Mouse (Mus musculus): ENCODE measurements around the gene Cdk5rap3. TPM values are rescaled to one million over a fixed set of nuclear protein-coding genes. Genes with fewer than 3 reads are reported as not detected.

Cdk5rap3 gene
- polyA plus RNA-seq, 1 experiment from 2014 or later: 90.1 TPM

DNA sequence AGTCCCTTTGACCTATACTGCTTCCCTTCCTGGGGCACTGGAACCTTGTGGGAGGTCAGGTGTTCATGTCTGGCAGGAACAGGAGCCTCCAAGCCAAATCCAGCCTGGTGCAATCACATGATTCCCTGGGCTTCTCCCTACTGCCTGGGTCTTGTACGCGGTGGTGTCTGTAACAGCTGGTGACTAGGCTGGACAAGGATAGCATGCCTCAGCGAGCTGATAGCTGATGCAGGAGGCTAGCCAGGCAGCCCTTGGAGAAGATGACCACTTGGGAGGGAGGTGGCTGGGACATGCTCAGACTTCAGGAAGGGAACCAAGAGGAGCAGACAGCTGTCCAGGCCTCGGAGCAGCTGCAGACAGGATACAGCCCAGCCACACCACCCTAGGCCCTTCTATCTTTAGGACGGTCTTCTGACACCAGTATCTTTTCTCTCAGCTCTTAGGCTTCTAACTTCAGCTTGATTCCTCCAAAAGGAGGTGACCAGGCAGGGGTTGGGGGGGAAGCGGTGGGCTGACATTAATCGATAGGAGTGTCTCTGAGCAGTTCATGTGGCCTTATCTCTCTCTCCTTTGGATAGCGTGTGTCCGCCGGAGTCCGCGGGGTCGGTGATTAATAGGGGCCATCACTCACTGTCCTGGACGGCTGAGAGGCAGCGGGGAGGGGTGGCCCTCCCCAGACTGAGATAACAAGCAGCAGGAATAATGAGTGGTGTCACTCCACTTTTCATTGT is 9.7 kb downstream of the Cdk5rap3 start:
- 71% methylated on average over 15 of the region's 15 CpGs for WGBS
- Histone ChIP-seq H3K27ac (replicated peaks) (peak overlapping the region; percentile 78), H3K36me3 (replicated peaks) (peaks cover 61% of the 10 kb centered on the region), H3K9me3 (no peaks in the 10 kb centered on the region), H3K27me3 (replicated peaks; ENCODE audit: low read depth, poor library complexity, severe bottlenecking) (no peaks in the 10 kb centered on the region), H3K4me1 (peaks cover 85% of the 10 kb centered on the region), H3K4me3 (no peak overlapping the region)
- DNase-seq (ENCODE audit: low spot score): no peak

DNA sequence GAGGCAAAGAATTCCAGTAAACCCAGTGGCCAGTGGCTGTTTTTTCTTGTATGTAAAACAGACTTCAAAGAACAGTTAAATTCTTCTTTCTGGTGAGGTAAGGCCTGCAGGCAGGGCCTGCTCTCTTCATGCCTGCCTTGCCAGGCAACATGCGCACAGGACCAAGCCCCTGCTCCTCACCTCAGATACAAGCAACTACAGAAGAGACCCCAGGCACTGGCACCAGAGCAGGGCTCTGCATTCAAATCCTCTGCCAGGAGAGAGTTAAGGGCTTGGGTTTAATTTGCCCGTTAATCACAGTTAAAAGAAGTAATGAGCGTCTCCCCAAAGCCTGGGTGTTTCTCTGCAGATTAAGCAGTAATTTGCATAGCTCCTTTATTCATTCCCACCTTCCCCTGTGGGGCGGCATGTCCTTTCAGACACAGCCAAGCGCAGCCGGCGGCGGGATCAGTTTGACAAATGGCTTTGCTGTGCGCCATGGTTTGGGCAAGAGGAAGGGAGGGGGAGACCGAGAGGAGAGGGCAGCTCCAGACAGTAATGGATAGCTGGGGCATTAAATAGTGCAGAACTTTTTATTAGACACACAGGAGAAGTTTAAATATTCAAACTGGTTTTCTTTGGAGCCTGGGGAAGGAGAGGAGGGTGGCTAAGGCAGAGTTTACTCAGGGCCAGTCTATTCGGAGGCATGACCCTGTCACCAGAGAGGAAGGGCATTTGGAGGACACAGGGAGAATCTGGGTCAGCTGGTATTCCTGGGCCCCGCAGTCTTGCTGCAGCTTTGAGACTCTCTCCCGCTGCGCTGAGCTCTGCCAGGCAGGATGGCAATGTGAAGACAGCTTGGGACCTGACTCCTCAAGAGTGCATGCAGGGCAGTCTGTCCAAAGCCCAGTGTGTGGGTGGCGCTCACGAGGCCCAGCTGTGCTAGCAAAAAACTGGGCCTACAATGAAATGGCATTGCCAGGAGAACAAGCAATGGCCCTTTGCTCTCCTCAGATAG is 13.4 kb downstream of the Cdk5rap3 start:
- Histone ChIP-seq H3K27me3 (replicated peaks; ENCODE audit: low read depth, poor library complexity, severe bottlenecking) (no peaks in the 10 kb centered on the region), H3K4me1 (peaks cover 91% of the 10 kb centered on the region), H3K9me3 (no peaks in the 10 kb centered on the region), H3K36me3 (replicated peaks) (peaks cover 25% of the 10 kb centered on the region), H3K4me3 (peak overlapping the region; percentile 21), H3K27ac (replicated peaks) (peak overlapping the region; percentile 81)
- WGBS: 17% methylated on average over 16 of the region's 16 CpGs
- DNase-seq (ENCODE audit: low spot score): peak; percentile 52

DNA sequence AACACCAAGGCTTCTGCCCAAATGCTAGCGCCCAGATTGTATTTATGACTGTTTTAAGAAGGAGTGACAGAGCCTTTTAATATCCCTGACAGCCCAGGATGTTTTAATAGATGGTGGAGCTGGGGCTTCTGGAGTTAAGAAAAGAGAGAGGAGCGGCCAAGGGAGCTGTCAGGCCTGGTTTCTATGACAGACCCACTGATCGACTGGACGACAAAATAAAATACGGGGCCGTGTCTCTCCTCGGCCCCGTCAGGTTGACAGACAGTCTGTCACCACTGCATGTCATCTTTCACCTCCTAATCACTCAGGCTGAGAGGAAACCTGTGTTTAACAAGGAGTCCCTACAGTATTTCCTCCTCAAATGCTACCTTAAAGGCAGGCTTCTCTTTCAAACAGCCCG is 15.0 kb downstream of the Cdk5rap3 start:
- H3K36me3 ChIP-seq (replicated peaks): peaks cover 9% of the 10 kb centered on the region
- H3K27me3 ChIP-seq (replicated peaks; ENCODE audit: low read depth, poor library complexity, severe bottlenecking): no peaks in the 10 kb centered on the region
- WGBS: 72% methylated on average over 9 of the region's 9 CpGs
- peaks cover 91% of the 10 kb centered on the region for H3K4me1 ChIP-seq
- H3K4me3 ChIP-seq: peak overlapping the region; percentile 13; the same call in 1 of the 2 replicates
- peak overlapping the region; percentile 87 for H3K27ac ChIP-seq (replicated peaks)
- no peak for DNase-seq (ENCODE audit: low spot score)
- no peaks in the 10 kb centered on the region for H3K9me3 ChIP-seq

- no peaks in the 10 kb centered on the region for H3K9me3 ChIP-seq
- H3K27ac ChIP-seq (replicated peaks): peak overlapping the region; percentile 87
- peak overlapping the region; percentile 44 for H3K4me3 ChIP-seq
- DNase-seq (ENCODE audit: low spot score): peak; percentile 88
- peaks cover 79% of the 10 kb centered on the region for H3K4me1 ChIP-seq
- no peaks in the 10 kb centered on the region for H3K36me3 ChIP-seq (replicated peaks)
- WGBS: 25% methylated on average over 13 of the region's 13 CpGs
- H3K27me3 ChIP-seq (replicated peaks; ENCODE audit: low read depth, poor library complexity, severe bottlenecking): no peaks in the 10 kb centered on the region
These were observed 16.6 kb downstream of the Cdk5rap3 start for GRCm38 (mm10) chr11:96899449-96900306.

GRCm38 (mm10) chr11:96895886-96896285 is 20.4 kb downstream of the Cdk5rap3 start:
- Histone ChIP-seq H3K27ac (replicated peaks) (peak overlapping the region; percentile 80; the same call in 1 of the 2 replicates), H3K9me3 (no peaks in the 10 kb centered on the region), H3K36me3 (replicated peaks) (no peaks in the 10 kb centered on the region), H3K4me3 (no peak overlapping the region), H3K4me1 (peaks cover 71% of the 10 kb centered on the region), H3K27me3 (replicated peaks; ENCODE audit: low read depth, poor library complexity, severe bottlenecking) (no peaks in the 10 kb centered on the region)
- no peak for DNase-seq (ENCODE audit: low spot score)
- WGBS: 85% methylated on average over 4 of the region's 4 CpGs

- H3K27me3 ChIP-seq (replicated peaks; ENCODE audit: low read depth, poor library complexity, severe bottlenecking): no peaks in the 10 kb centered on the region
- peak overlapping the region; percentile 84 for H3K27ac ChIP-seq (replicated peaks)
- no peak for DNase-seq (ENCODE audit: low spot score)
- H3K9me3 ChIP-seq: no peaks in the 10 kb centered on the region
- H3K36me3 ChIP-seq (replicated peaks): no peaks in the 10 kb centered on the region
- WGBS: 61% methylated on average over 11 of the region's 11 CpGs
- H3K4me1 ChIP-seq: peaks cover 53% of the 10 kb centered on the region
- no peak overlapping the region for H3K4me3 ChIP-seq
These were observed 23.0 kb downstream of the Cdk5rap3 start for GRCm38 (mm10) chr11:96893203-96893842.

- 19% methylated on average over 14 of the region's 14 CpGs for WGBS
- DNase-seq (ENCODE audit: low spot score): peak; percentile 61
- H3K36me3 ChIP-seq (replicated peaks): no peaks in the 10 kb centered on the region
- H3K27ac ChIP-seq (replicated peaks): peak overlapping the region; percentile 84
- H3K9me3 ChIP-seq: no peaks in the 10 kb centered on the region
- H3K4me3 ChIP-seq: peak overlapping the region; percentile 16; the same call in 1 of the 2 replicates
- H3K4me1 ChIP-seq: peaks cover 45% of the 10 kb centered on the region
- no peaks in the 10 kb centered on the region for H3K27me3 ChIP-seq (replicated peaks; ENCODE audit: low read depth, poor library complexity, severe bottlenecking)
These were observed 24.3 kb downstream of the Cdk5rap3 start for GRCm38 (mm10) chr11:96891784-96892527.

DNA sequence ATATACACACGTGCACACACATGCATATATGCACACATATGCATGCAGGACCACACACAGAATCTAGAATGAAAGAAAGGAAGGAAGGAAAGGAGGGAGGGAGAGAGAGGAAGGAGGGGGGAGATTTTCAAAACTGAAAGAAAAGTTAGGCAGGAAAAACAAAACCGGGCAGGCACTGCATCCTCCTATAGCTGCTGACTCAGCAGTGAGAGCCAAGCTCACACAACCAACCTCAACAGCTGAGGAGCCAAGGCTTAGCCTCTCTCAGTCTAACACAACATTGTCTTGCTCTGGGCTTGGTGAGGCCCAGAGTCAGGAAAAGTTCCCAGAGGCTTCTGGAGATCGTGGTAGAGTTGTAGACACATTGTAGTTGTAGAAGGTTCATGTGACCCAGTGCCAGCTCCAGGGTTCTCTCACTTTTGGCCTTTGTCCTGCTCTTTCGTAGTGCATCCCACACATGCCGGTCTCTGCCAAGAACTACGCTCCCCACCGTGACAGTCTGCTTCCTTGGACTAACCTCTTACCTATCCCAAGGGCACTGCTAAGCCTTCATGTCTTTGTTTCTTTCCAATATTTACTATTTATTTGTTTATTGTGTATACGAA is 29.3 kb downstream of the Cdk5rap3 start:
- 84% methylated on average over 8 of the region's 8 CpGs for WGBS

DNA sequence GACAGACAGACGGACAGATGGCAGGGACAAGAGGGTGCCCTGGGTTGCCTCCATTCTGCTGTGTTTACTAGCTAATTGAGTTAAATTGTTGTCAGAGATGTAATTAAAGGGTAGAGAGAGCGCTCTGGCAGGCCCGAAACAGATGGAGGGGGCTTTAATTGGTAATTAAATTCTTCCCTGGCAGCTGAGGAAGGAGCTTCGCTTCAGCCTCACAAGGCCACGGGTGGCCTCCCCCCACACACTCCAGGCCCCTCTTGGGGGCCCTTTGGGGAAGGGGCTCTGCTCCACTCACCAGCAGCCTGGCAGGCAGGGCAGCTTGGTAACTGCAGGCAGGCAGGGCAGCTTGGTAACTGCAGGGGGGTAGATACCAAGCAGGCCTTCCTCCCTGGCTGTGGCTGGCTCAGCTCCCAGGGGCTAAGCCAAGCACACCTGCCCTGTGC is 30.4 kb downstream of the Cdk5rap3 start:
- Histone ChIP-seq H3K27me3 (replicated peaks; ENCODE audit: low read depth, poor library complexity, severe bottlenecking) (no peaks in the 10 kb centered on the region), H3K4me1 (peaks cover 46% of the 10 kb centered on the region), H3K36me3 (replicated peaks) (no peaks in the 10 kb centered on the region), H3K9me3 (no peaks in the 10 kb centered on the region), H3K27ac (replicated peaks) (peak overlapping the region; percentile 87), H3K4me3 (peak overlapping the region; percentile 34; the same call in 1 of the 2 replicates)
- WGBS: 17% methylated on average over 5 of the region's 5 CpGs
- DNase-seq (ENCODE audit: low spot score): no peak

More for the DNA sequence above, 29.3 kb downstream of the Cdk5rap3 start:
- peak overlapping the region; percentile 87; the same call in 1 of the 2 replicates for H3K27ac ChIP-seq (replicated peaks)
- peaks cover 52% of the 10 kb centered on the region for H3K4me1 ChIP-seq
- H3K4me3 ChIP-seq: no peak overlapping the region
- H3K36me3 ChIP-seq (replicated peaks): no peaks in the 10 kb centered on the region
- DNase-seq (ENCODE audit: low spot score): no peak
- H3K27me3 ChIP-seq (replicated peaks; ENCODE audit: low read depth, poor library complexity, severe bottlenecking): no peaks in the 10 kb centered on the region
- no peaks in the 10 kb centered on the region for H3K9me3 ChIP-seq

- 88% methylated on average over 9 of the region's 9 CpGs for WGBS
- no peak for DNase-seq (ENCODE audit: low spot score)
- Histone ChIP-seq H3K27me3 (replicated peaks; ENCODE audit: low read depth, poor library complexity, severe bottlenecking) (0 out of 2 replicates have a peak, but pooled peaks cover 3% of the 10 kb centered on the region), H3K4me3 (no peak overlapping the region), H3K4me1 (peaks cover 67% of the 10 kb centered on the region), H3K9me3 (no peaks in the 10 kb centered on the region), H3K36me3 (replicated peaks) (no peaks in the 10 kb centered on the region), H3K27ac (replicated peaks) (peak overlapping the region; percentile 95)
These were observed 36.0 kb downstream of the Cdk5rap3 start for GRCm38 (mm10) chr11:96880296-96880695.

Data from embryonic facial prominence, embryonic 10.5 days (tissue).